Mouse (Mus musculus) cortical plate, adult 2 months (tissue): ENCODE results near the gene Cit.

Experiments
- CTCF ChIP-seq: fragments of 200-500 bp; IDR thresholded peaks from 2 replicates; pipeline ENCODE4 v1.5.1; 2011; ENCODE audit warnings: mild to moderate bottlenecking, control low read depth, low read length; ENCODE audit not compliant: insufficient read depth; ENCODE audit errors: extremely low read depth
- POLR2A ChIP-seq: fragments of 200-500 bp; IDR thresholded peaks from 2 replicates; pipeline ENCODE4 v1.6.1; 2011; ENCODE audit warnings: mild to moderate bottlenecking, low read length, control low read depth; ENCODE audit not compliant: insufficient read depth; ENCODE audit errors: extremely low read depth

DNA sequence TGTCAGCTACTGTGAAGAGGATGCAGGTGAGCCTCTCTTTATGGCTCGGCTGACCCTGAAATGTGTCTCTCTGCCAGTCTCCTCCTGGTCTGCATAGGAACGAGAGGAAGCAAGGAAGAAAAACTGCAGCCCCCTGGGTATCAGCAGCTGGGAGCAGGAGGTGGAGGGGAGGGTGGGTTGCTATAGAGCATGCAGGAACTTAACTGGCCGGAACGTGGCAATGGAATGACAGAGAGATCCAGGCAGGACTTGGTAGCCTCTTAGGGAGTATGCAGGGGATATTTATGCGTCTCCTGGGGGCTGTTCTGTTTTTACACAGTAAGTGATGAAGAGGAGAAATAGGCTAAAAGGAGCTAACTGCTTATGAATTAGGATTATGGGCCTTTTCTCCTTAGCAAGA is 48.7 kb downstream of the Cit start:
- no peak for TF ChIP-seq CTCF
- TF ChIP-seq POLR2A = no peak
